Mouse (Mus musculus) thymus, postnatal 25 days (tissue): ENCODE data around the gene Rsad2.
"Not testable (repeated sequence)": the region's sequence is repeated elsewhere in the genome, so short reads cannot be mapped to it uniquely, and the experiment has no call there.

Source experiments
- DNase-seq: peaks from one replicate; pipeline ENCODE4 v3.0.0; 2022

The Rsad2 gene

DNA sequence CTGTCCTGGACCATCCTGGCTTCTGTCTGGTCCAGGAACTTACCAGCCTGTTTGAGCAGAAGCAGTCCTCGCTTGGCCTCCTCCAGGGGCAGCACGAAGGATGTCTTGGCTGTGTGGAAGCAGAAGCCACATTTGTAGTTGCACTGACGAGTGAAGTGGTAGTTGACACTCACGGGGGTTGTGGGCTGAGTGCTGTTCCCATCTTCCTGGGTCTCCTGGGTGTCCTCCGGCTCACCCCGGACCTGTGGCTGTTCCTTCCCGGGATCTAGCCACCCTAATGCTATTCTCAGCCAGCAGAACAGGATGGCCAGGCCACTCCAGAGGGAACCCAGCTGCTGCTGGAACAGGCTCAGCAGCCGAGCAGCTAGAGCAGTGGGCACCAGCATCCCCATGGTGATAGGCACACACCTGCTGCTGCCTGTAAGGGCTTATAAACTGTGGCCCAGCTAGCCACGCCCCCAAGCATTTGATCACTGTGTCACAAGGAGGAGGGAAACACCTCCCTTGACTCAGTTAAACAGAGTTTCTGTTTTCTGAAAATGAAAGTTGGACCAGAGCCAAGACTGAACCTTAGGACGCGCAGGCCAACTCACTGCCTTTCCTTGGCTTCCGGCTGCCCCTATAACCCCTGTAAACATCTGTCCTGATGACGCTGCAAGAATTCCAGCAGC, at the start of gene Rsad2:
Gene Rsad2, minus strand, starts transcription at position 425 of the 671 bp plus-strand sequence.
- peak; percentile 89 for DNase-seq

DNA sequence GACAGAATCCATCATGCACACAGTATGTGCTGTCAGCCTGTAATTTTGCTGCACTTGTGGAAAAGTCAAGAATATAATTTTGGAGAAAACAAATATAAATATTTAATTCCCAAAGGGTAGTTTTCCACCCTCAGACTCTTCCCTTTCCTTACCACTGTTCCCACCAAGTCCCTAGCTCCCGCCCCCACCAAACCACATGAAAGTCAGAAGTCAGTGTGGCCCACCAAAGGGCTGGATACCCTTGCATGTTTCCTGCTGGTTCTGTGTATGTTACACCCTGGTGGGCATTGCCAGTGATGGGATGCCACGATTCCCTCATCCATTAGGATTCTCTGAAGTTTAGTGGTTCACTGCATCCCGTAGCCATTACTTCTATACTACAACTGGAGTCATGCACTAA, 44.8 kb upstream of the Rsad2 start:
- no peak for DNase-seq

- no peak for DNase-seq
These were observed 33.7 kb upstream of the Rsad2 start for GRCm38 (mm10) chr12:26489942-26490341.

GRCm38 (mm10) chr12:26488617-26489274, 32.5 kb upstream of the Rsad2 start:
- no peak for DNase-seq

DNA sequence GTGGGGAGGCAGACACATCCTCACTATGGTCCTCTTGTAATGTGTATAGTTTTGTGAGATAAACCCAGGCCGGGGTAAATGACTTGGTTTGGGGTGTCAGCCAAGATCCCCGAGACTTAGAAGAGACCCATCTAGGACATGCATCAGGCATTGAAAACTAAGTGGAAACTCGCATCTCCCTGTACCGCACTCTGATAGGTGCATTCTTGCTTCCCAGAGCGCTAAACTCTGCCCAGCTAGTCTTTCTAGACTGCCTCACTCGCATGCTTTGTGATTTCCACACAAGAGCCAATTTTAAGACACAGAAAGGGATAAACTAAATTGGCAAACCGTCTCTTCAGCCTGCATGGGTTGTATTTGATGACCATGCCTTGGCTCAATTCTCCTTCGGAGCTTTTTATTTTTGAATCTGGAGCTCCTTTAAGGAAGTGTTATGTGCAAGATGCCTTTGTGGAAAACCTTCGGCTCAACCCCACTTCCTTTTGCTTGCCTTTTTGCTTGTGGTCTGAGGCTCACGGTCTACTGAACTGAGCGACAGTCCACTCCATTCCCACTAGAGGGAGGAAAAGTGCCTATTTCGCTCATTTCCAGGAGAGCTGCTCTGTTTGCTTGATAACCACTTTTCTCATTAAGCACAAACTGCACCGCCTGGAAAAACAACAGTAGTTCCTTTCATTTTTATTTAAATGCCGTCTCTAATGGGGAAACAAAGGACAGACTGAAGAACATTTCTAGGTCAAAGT, 31.8 kb upstream of the Rsad2 start:
- DNase-seq, result peak; percentile 8

GRCm38 (mm10) chr12:26485738-26486580, 29.7 kb upstream of the Rsad2 start:
- DNase-seq, result not testable (repeated sequence)

DNA sequence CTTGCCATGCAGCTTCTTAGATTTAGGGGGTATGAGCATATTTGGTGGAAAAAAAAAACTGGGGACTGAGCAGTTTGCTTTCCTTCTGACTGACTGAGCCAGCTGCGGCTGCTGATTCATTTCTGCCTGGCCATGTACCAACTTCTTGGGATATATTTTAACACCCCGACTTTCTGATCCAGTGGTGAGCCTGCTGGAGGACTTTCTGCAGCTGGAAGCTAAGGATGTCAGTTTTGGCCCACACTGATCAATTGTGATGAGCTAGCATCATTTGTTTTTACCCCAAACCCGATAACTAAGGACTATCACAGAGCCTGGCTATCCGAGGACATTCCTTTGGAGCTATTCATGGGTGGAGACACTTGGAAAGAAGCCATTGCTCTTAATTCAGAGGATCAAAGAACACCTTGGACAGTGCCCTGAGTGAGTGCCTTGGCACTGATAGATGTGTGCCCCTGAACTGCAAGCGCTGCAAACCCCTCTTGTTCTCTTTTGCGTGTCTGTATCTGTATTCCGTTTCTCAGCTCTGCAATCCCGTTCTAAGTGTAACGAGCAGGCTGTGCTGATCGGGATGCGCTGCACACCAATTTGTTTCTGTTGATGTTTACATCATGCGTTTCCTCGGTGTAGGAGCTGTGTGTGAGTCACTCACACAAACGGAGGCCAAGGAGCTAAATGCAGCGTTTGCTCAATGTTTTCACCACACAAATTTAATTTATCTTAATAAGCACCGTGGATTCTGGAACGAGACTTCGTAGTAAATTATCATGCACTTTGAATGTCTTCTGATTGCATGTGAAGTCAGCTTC, 22.1 kb upstream of the Rsad2 start:
- DNase-seq, result no peak

GRCm38 (mm10) chr12:26477198-26477597, 20.9 kb upstream of the Rsad2 start:
- DNase-seq, result no peak

DNA sequence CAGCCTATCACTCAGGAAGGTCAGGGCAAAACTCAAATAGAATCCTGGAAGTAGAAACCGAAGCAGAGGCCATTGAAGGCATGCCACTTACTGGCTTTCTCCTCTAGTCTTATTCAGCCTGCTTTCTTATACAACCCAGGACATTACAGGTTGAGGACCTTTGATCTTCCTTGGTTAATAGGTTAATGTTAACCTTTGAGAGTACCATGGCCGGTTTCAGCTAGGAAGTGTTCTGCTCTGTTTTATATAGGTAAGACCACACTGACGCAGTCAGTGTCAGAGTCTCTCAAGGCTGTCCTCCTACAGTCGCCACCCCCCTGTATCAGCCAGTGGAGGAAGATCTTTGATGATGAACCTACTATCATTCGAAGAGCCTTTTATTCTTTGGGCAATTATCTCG, 17.5 kb upstream of the Rsad2 start:
- DNase-seq, result no peak

GRCm38 (mm10) chr12:26472770-26473481, 16.7 kb upstream of the Rsad2 start:
- DNase-seq, result no peak

GRCm38 (mm10) chr12:26471376-26471775, 15.1 kb upstream of the Rsad2 start:
- no peak for DNase-seq

DNA sequence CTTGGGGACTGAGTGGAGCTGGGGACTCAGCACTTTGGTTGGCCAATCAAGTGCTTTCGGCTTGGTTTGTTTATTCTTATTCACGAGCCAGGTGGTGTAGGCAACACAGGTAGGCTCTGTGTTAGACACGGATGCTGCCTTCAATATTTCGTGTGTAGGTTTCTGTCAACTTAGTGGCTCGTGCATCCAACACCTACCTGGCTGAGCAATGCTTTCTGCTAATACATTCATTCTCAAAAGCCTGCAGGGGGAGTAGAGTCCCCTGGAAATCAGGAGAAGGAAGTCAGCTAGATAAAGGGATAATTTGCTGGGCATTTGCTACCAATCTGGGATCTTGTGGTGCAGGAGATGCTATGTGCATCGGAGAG, 13.8 kb upstream of the Rsad2 start:
- DNase-seq, result no peak

GRCm38 (mm10) chr12:26469098-26470041, 13.1 kb upstream of the Rsad2 start, which contains the start of gene Cmpk2:
TSS of gene Cmpk2 (plus strand) at chr12:26469204.
- peak; percentile 87 for DNase-seq

- DNase-seq, result no peak
These were observed 9.3 kb upstream of the Rsad2 start for GRCm38 (mm10) chr12:26465600-26465999.

GRCm38 (mm10) chr12:26460091-26460490, 3.8 kb upstream of the Rsad2 start:
- DNase-seq, result no peak

DNA sequence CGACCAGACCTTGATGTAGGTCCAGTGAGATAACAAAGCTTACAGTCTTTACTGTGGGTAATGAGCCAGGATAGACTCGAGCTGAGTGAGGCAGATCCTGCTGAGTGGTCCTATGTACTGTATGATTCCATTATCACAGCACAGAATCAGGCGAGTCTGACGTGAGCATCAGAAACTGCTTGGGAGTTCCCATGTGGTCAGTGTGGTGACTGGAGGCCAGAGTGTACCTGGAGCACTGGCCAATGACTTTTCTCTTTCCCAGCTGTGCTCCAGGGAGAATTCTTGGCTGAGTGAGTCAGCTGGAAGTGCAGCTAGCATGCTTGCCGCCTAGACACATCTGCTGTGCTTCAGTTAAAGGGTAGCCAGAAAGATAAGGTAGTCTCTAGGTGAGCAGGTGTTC, 1.6 kb downstream of the Rsad2 start:
- no peak for DNase-seq

- no peak for DNase-seq
These were observed 3.3 kb downstream of the Rsad2 start for GRCm38 (mm10) chr12:26452951-26453350.

DNA sequence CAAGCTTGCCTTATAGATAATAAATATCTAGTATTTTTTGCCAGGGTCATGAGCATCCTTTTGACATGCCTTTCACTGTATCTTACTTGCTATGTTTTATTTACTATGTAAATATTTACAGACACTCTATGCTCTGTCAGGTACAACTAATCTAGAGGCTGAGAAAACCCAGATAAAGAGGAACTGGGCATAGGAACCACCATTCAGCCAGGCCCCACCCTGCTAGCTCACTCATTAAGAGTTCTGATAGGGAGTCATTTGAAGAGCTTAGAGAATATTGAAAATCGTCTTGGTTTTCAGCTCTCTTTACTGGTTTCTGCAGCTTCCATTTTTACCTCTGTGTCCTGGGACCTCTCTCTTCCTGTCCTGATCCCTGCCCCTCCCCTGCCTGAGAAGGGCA, 5.1 kb downstream of the Rsad2 start:
- no peak for DNase-seq

GRCm38 (mm10) chr12:26449483-26449882, 6.8 kb downstream of the Rsad2 start:
- DNase-seq, result no peak

- DNase-seq, result no peak
These were observed 9.7 kb downstream of the Rsad2 start for GRCm38 (mm10) chr12:26446377-26447045.
